Mouse (Mus musculus) erythroblast, embryonic 14.5 days (primary cell): Measurements from ENCODE around the gene Arhgap23.

Source experiments
- GATA1 ChIP-seq: IDR thresholded peaks from 2 replicates; pipeline ENCODE4 v1.6.1; 2012; ENCODE audit warnings: low read length, inconsistent platforms, mixed read lengths
- TAL1 ChIP-seq: IDR thresholded peaks from 3 replicates; pipeline ENCODE4 v1.6.1; 2012; ENCODE audit warnings: low read length, inconsistent platforms, mixed read lengths

DNA sequence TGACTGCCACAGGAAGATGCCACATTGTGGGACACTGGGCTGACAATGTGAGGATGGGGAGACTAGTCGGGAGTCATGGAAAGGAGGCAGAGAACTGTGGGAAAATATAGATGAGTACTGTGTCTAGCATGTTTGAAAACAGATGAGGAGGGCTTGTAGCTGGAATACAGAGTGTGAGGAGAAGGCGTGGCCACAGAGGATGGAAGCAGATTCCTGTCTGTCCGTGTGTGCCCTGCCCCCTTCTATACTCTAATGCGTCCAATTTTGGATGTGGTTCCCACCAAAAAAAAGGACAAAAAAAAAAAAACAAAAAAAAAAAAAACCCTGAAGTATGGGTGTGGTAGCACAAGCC is 13.4 kb downstream of the Arhgap23 start:
- TF ChIP-seq GATA1 (no peak), TAL1 (no peak)
